Mouse (Mus musculus): ENCODE measurements around the gene Cdk11b. TPM values are rescaled to one million over a fixed set of nuclear protein-coding genes. Genes with fewer than 3 reads are reported as not detected.

Gene Cdk11b
- total and polyA plus RNA-seq, 2 experiments from 2014 or later = 21.8 to 64.7 TPM

DNA sequence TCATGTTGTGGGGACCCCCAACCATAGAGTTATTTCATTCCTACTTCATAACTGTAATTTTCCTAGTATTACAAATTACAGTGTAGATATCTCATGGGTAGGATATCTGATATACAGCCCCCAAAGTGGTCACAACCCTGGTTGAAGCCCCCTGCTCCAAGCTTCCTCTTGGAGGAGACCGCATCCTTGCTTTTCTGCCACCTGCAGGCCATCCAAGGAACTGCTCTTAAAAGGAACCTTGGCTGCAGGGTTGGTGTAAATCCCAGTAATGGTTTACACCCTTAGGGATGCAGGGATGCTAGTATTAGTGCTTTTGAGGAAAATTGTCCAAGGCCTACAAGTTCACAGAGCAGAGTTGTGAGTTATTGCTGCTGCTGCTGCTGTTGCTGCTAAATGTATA, 44.2 kb upstream of the Cdk11b start:
- H3K27me3 ChIP-seq (ENCODE audit: insufficient read depth, low read length) = no peaks in the 10 kb centered on the region
- H3K4me3 ChIP-seq (ENCODE audit: low read depth, low read length) = no peak overlapping the region
- no peaks in the 10 kb centered on the region for H3K4me1 ChIP-seq (ENCODE audit: insufficient read depth)
- H3K9ac ChIP-seq = no peak overlapping the region
- H3K27ac ChIP-seq (ENCODE audit: low read depth, low read length) = no peak overlapping the region
- H3K36me3 ChIP-seq (ENCODE audit: insufficient read depth) = peaks cover 55% of the 10 kb centered on the region
- ATAC-seq (no peak), DNase-seq (peak; percentile 77)
- 26% methylated on average over 1 of the region's 1 CpGs for WGBS
- TF ChIP-seq CTCF (IDR thresholded peaks at IDR 0.05; ENCODE audit: low read depth) = peak; percentile 85
- no peaks in the 10 kb centered on the region for H3K9me3 ChIP-seq (ENCODE audit: low read length)
- H3K4me2 ChIP-seq (ENCODE audit: low read depth) = no peak overlapping the region

DNA sequence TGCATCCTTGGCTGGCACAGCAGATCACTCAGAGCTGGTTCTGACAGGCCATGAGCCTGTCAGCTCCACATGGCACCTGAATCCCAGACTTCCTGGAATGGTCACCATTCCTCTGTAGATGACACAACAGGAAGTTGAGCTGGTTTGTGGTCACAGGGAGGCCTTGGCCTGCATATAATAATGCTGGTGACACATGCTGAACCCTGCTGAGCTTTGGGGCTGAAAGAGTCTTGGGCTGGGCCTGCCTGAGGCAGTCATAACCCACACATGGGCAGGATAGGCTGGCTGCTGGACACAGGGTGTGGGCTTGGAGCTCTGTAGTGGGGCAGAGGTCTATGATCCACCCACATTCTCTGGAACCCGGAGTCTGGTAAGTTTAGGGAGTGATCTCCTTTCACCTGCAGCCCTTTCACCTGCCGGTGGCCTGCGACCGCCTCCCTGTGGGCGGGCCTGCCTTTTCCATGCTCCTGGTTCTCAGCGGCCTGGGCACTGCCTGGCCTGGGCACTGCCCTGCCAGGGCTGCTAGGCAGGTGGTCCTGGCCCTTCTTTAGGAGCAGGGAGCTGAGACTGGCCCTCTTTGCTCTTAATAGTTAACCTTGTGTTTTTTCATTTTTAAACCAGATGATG, 42.3 kb upstream of the Cdk11b start:
- DNase-seq (no peak), ATAC-seq (no peak)
- Histone ChIP-seq H3K27me3 (ENCODE audit: insufficient read depth, low read length) (no peaks in the 10 kb centered on the region), H3K4me1 (ENCODE audit: insufficient read depth) (no peaks in the 10 kb centered on the region), H3K4me2 (ENCODE audit: low read depth) (no peak overlapping the region), H3K4me3 (ENCODE audit: low read depth, low read length) (no peak overlapping the region), H3K9me3 (ENCODE audit: low read length) (no peaks in the 10 kb centered on the region), H3K9ac (no peak overlapping the region), H3K27ac (ENCODE audit: low read depth, low read length) (no peak overlapping the region), H3K36me3 (ENCODE audit: insufficient read depth) (peaks cover 61% of the 10 kb centered on the region)
- 93% methylated on average over 6 of the region's 6 CpGs for WGBS
- TF ChIP-seq CTCF (IDR thresholded peaks at IDR 0.05; ENCODE audit: low read depth) = no peak

DNA sequence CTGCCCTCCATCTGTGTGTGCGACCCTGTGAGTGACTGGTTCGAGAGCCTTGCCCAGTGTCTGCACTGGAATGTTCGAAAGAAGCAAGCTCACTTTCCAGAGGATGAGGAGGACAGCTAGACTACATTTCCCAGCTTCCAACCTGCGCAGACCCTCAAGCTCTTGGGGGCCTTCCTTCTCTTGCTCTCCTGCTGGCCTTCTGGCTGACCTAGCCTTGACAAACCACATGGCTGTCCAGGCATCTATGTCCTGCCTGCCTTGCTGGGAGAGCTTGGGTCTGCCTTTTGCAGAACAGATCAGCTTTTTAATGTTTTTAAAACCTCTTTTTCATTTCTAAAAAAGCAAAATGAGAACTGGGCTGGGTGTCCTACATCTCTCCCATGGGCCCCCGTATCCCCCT, 35.3 kb upstream of the Cdk11b start:
- H3K4me2 ChIP-seq (ENCODE audit: low read depth) = no peak overlapping the region
- ATAC-seq (no peak), DNase-seq (no peak)
- H3K27me3 ChIP-seq (ENCODE audit: insufficient read depth, low read length) = no peaks in the 10 kb centered on the region
- TF ChIP-seq CTCF (IDR thresholded peaks at IDR 0.05; ENCODE audit: low read depth) = no peak
- no peak overlapping the region for H3K9ac ChIP-seq
- H3K4me1 ChIP-seq (ENCODE audit: insufficient read depth) = no peaks in the 10 kb centered on the region
- WGBS = 92% methylated on average over 5 of the region's 5 CpGs
- no peak overlapping the region for H3K4me3 ChIP-seq (ENCODE audit: low read depth, low read length)
- no peak overlapping the region for H3K27ac ChIP-seq (ENCODE audit: low read depth, low read length)
- peaks cover 65% of the 10 kb centered on the region for H3K36me3 ChIP-seq (ENCODE audit: insufficient read depth)
- no peaks in the 10 kb centered on the region for H3K9me3 ChIP-seq (ENCODE audit: low read length)

DNA sequence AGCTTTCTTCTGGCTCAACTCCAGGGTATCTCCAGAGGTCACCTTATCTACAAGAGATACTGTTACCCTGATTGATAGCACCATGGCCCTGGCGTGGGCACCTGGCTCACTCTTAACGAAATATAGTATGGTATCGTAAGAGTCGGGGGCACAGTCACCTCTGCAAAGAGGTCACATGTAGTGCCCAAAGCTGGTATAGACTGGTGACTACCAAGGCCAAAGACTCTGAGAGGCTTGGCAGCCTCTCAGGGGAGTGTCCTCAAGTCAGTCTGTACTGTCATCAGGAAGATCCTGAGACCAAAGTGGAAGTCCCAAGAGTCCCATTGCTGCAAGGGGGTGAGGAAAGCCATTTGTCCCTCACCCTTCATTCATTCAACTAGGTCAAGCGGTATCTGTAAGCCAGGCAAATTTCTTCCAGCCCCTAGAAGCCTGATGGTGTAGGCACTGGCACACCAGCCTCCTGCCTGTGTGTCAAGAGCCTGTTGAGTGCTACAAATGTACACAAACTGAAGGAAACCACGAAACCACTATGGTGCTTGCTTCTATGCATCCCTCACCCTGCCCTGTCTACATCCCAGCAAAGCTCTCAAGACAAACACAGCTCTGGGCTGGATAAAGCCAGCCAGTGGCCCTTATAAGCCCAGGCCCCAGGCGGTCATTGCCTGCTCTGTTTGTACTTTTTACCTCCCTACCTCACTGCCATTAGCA, 33.5 kb upstream of the Cdk11b start:
- ATAC-seq (no peak), DNase-seq (no peak)
- Histone ChIP-seq H3K27me3 (ENCODE audit: insufficient read depth, low read length) (no peaks in the 10 kb centered on the region), H3K27ac (ENCODE audit: low read depth, low read length) (no peak overlapping the region), H3K4me3 (ENCODE audit: low read depth, low read length) (no peak overlapping the region), H3K9me3 (ENCODE audit: low read length) (no peaks in the 10 kb centered on the region), H3K4me2 (ENCODE audit: low read depth) (no peak overlapping the region), H3K36me3 (ENCODE audit: insufficient read depth) (peaks cover 47% of the 10 kb centered on the region), H3K9ac (no peak overlapping the region), H3K4me1 (ENCODE audit: insufficient read depth) (no peaks in the 10 kb centered on the region)
- WGBS = 85% methylated on average over 7 of the region's 7 CpGs
- TF ChIP-seq CTCF (IDR thresholded peaks at IDR 0.05; ENCODE audit: low read depth) = no peak

DNA sequence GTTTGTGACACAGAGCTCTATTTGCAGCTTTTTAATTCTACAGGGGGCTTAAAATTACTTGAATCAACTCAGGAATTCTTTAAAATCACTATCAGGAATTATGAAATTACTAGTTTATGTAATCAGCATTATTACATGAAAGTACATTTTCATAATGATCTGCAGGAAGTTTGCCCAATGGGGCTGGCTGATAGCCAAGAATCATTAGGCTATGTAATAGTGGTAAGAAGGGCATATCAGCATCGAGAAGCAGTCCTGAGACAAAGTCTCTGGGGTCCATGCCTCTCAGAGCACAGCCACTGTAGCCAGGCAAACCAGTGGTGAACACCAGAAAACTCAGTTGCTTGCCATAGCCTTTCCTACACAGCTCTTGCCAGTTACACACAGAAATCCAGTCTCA, 30.9 kb upstream of the Cdk11b start:
- no peak for TF ChIP-seq CTCF (IDR thresholded peaks at IDR 0.05; ENCODE audit: low read depth)
- Histone ChIP-seq H3K27me3 (ENCODE audit: insufficient read depth, low read length) (no peaks in the 10 kb centered on the region), H3K36me3 (ENCODE audit: insufficient read depth) (peaks cover 25% of the 10 kb centered on the region), H3K4me2 (ENCODE audit: low read depth) (no peak overlapping the region), H3K4me1 (ENCODE audit: insufficient read depth) (no peaks in the 10 kb centered on the region), H3K27ac (ENCODE audit: low read depth, low read length) (no peak overlapping the region), H3K4me3 (ENCODE audit: low read depth, low read length) (no peak overlapping the region), H3K9ac (no peak overlapping the region), H3K9me3 (ENCODE audit: low read length) (no peaks in the 10 kb centered on the region)
- ATAC-seq = no peak
- DNase-seq = no peak
- 40% methylated on average over 1 of the region's 1 CpGs for WGBS

DNA sequence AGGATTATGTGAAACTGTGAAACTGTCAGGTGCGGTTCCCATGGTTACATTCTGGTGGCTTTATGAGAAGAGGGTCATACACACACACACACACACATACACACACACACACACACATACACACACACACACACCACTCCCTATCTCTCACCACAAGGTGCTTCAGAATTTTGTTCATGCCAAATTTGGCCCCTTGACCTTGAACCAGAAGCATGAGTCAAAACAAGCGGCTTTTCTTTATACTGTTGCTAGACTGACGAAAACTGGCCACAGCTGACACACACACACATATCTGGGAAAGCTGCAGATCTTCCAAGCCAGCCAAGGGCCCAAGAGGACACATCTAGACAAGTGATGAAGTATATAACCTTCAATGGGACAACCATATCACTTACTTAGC, 28.9 kb upstream of the Cdk11b start:
- H3K36me3 ChIP-seq (ENCODE audit: insufficient read depth) = peaks cover 6% of the 10 kb centered on the region; the same call in 1 of the 2 replicates
- no peaks in the 10 kb centered on the region for H3K9me3 ChIP-seq (ENCODE audit: low read length)
- no peak overlapping the region for H3K27ac ChIP-seq (ENCODE audit: low read depth, low read length)
- no peaks in the 10 kb centered on the region for H3K27me3 ChIP-seq (ENCODE audit: insufficient read depth, low read length)
- ATAC-seq (no peak), DNase-seq (no peak)
- 88% methylated on average over 3 of the region's 3 CpGs for WGBS
- H3K9ac ChIP-seq = no peak overlapping the region
- H3K4me2 ChIP-seq (ENCODE audit: low read depth) = no peak overlapping the region
- H3K4me3 ChIP-seq (ENCODE audit: low read depth, low read length) = no peak overlapping the region
- no peak for TF ChIP-seq CTCF (IDR thresholded peaks at IDR 0.05; ENCODE audit: low read depth)
- 0 out of 2 replicates have a peak, but pooled peaks cover 6% of the 10 kb centered on the region for H3K4me1 ChIP-seq (ENCODE audit: insufficient read depth)

DNA sequence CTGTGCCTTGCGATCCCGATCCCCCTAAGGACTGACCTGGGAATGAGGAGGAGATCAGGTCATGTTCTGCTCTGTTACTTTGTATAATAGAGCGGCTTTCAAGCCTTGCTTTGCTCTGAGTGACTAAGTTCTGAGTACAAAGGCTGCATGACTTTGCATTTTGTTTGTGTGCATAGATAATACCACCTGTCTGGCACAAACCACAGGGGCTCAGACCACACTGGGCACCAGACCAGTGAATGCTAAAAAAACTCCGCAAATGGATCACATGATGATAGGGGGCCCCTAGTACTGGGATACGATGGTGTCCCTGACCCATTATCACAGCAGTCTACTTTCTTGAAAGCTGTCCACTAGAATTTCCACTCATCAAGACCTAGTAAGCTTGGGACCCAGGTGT, 28.0 kb upstream of the Cdk11b start:
- no peak overlapping the region for H3K27ac ChIP-seq (ENCODE audit: low read depth, low read length)
- H3K4me3 ChIP-seq (ENCODE audit: low read depth, low read length) = no peak overlapping the region
- no peak for ATAC-seq
- no peak overlapping the region for H3K9ac ChIP-seq
- no peak overlapping the region for H3K4me2 ChIP-seq (ENCODE audit: low read depth)
- no peaks in the 10 kb centered on the region for H3K36me3 ChIP-seq (ENCODE audit: insufficient read depth)
- 81% methylated on average over 5 of the region's 5 CpGs for WGBS
- H3K27me3 ChIP-seq (ENCODE audit: insufficient read depth, low read length) = no peaks in the 10 kb centered on the region
- DNase-seq = no peak
- TF ChIP-seq CTCF (IDR thresholded peaks at IDR 0.05; ENCODE audit: low read depth) = no peak
- 0 out of 2 replicates have a peak, but pooled peaks cover 6% of the 10 kb centered on the region for H3K4me1 ChIP-seq (ENCODE audit: insufficient read depth)
- H3K9me3 ChIP-seq (ENCODE audit: low read length) = no peaks in the 10 kb centered on the region
